Mouse (Mus musculus) cortical plate, adult 2 months (tissue): ENCODE results near the gene Tspan1.

Experiments used
- CTCF ChIP-seq: fragments of 200-500 bp; IDR thresholded peaks from 2 replicates; pipeline ENCODE4 v1.5.1; 2011; ENCODE audit warnings: mild to moderate bottlenecking, control low read depth, low read length; ENCODE audit not compliant: insufficient read depth; ENCODE audit errors: extremely low read depth
- POLR2A ChIP-seq: fragments of 200-500 bp; IDR thresholded peaks from 2 replicates; pipeline ENCODE4 v1.6.1; 2011; ENCODE audit warnings: mild to moderate bottlenecking, low read length, control low read depth; ENCODE audit not compliant: insufficient read depth; ENCODE audit errors: extremely low read depth

GRCm38 (mm10) chr4:116151238-116151637, 16.2 kb downstream of the Tspan1 start, which contains the start of gene Lurap1:
- TF ChIP-seq CTCF, result no peak
- no peak for TF ChIP-seq POLR2A
